Mouse (Mus musculus): Measurements from ENCODE around the gene Evi2.

DNA sequence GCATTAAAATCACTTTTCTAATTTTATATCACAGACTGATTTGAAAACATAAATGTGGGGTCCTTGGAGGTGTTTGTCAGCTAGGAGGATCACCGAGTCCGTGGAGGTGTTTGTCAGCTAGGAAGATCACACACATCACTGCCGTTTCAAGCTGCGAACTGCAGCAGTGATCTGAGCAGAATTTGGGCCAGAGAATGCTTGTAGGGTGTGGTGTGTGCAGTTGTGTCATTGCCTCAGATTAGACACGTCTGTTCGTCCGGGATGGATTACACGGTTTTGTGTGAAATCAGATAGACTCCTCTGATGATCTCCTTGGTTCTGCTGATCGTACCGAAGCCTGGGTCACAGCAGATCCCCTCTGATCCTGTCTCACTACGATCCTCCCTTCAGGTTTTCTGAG lies 385 bp upstream of the Evi2 start:
- no peak for TF ChIP-seq FLI1 (IDR thresholded peaks at IDR 0.05; ENCODE audit: low read length)
- TF ChIP-seq GATA1 (IDR thresholded peaks at IDR 0.05; ENCODE audit: borderline replicate concordance, low read length) = no peak

Data from megakaryocyte, embryonic 14.5 days (primary cell).